Mouse (Mus musculus) lung, postnatal 0 days (tissue): Measurements from ENCODE around the gene Prex1. TPM values are rescaled to one million over a fixed set of nuclear protein-coding genes. Genes with fewer than 3 reads are reported as not detected.

Experiments
- ATAC-seq: fragments of 200-750 bp; cut with Nextera tagmentation; 2 replicates; pipeline ENCODE4 v1.8.0; 2017; ENCODE audit warnings: moderate library complexity
- DNase-seq: peaks from one replicate; pipeline ENCODE4 v3.0.0-alpha.2; 2016; ENCODE audit warnings: low spot score
- H3K27ac ChIP-seq: fragments of 300-500 bp; sonication (generic); 2 replicates; pipeline ENCODE4 v1.5.1; 2014; ENCODE audit warnings: antibody characterized with exemption, mild to moderate bottlenecking, low read length, mixed read lengths
- H3K27me3 ChIP-seq: fragments of 300-500 bp; sonication (generic); replicated peaks from 2 replicates; pipeline ENCODE4 v1.6.1; 2014; ENCODE audit warnings: low read length, mixed read lengths; ENCODE audit not compliant: insufficient read depth
- H3K36me3 ChIP-seq: fragments of 300-500 bp; sonication (generic); 2 replicates; pipeline ENCODE4 v1.6.1; 2014; ENCODE audit warnings: low read length, mixed read lengths; ENCODE audit not compliant: insufficient read depth
- H3K4me1 ChIP-seq: fragments of 300-500 bp; sonication (generic); 2 replicates; pipeline ENCODE4 v1.6.1; 2014; ENCODE audit warnings: antibody characterized with exemption, low read depth, low read length, mixed read lengths; ENCODE audit not compliant: insufficient read depth
- H3K4me2 ChIP-seq: fragments of 300-500 bp; sonication (generic); replicated peaks from 2 replicates; pipeline ENCODE4 v1.6.1; 2014; ENCODE audit warnings: low read depth, mild to moderate bottlenecking, low read length, moderate library complexity, mixed read lengths
- H3K4me3 ChIP-seq: fragments of 300-500 bp; sonication (generic); 2 replicates; pipeline ENCODE4 v1.5.1; 2014; ENCODE audit warnings: low read depth, low read length
- H3K9ac ChIP-seq: fragments of 300-500 bp; sonication (generic); replicated peaks from 2 replicates; pipeline ENCODE4 v1.6.1; 2014; ENCODE audit warnings: low read depth, mild to moderate bottlenecking
- H3K9me3 ChIP-seq: fragments of 300-500 bp; sonication (generic); 2 replicates; pipeline ENCODE4 v1.6.1; 2016; ENCODE audit warnings: low read length, mixed read lengths
- CTCF ChIP-seq: IDR thresholded peaks from 2 replicates; pipeline ENCODE4 v1.5.1; 2016; ENCODE audit warnings: antibody characterized with exemption, mild to moderate bottlenecking
- EP300 ChIP-seq: IDR thresholded peaks from 2 replicates; pipeline ENCODE4 v1.6.1; 2016; ENCODE audit warnings: antibody characterized with exemption, mild to moderate bottlenecking, control low read depth
- WGBS: fragments of 180-500 bp; shearing (Covaris S2); extraction: QIAGEN DNeasy Blood & Tissue Kit; methylation state at CpG from one replicate; pipeline ENCODE4 v1.1.7; 2014; 5-methylcytosine and 5-hydroxymethylcytosine counted together
- polyA plus RNA-seq: library from polyadenylated mRNA; unstranded; fragments of >200 nt; fragmentation: Nextera tagmentation; extraction: Ambion mirVana; gene quantifications from 2 replicates; pipeline ENCODE4 v1.2.1, GENCODE M21; 2015

The Prex1 gene
- polyA plus RNA-seq, 1 experiment from 2014 or later, result 6.9 TPM

DNA sequence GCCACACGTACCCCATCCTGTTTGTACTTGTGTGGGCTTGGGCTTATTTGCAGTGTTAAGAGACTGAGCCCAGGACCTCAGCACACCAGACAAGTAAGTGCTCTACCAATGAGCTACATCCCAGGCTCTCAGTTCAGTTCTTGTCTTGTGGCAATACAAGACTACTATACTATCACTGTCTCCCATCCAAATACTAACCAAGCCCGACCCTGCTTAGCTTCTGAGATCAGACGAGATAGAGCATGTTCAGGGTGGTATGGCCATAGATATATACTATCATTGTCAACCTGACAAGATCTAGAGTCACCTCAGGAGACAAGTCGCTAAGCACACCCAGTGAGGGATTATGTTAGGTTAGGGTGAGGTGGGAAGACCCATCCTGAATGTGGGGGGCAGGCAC is 58.8 kb downstream of the Prex1 start:
- DNase-seq (no peak), ATAC-seq (no peak)
- H3K4me1 ChIP-seq, result peaks cover 5% of the 10 kb centered on the region; the same call in 1 of the 2 replicates
- no peaks in the 10 kb centered on the region for H3K36me3 ChIP-seq
- no peaks in the 10 kb centered on the region for H3K9me3 ChIP-seq
- WGBS, result 89% methylated on average over 4 of the region's 4 CpGs
- no peak overlapping the region for H3K9ac ChIP-seq
- no peaks in the 10 kb centered on the region for H3K27me3 ChIP-seq
- TF ChIP-seq EP300 (no peak), CTCF (no peak)
- H3K27ac ChIP-seq, result no peak overlapping the region
- H3K4me3 ChIP-seq, result no peak overlapping the region
- no peak overlapping the region for H3K4me2 ChIP-seq

DNA sequence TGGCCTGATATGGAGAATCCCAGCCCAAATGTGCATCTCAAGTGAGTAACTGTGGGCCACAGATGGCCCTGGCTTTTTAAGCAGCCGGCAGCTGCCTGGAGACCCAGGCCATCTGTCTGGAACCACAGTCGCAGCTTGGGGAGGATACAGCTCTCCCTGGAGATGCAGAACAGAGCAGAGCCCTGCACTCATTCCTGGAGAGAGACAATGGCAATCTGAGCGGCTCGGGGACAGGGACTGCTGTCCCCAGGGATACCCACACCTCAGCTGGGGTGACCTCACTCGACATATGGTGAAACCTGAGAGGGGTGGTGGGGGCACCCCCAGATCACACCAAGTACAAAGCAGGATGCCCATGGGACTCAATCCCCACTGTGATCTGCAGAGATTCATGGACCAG is 60.1 kb downstream of the Prex1 start:
- Histone ChIP-seq H3K4me3 (no peak overlapping the region), H3K9ac (no peak overlapping the region), H3K9me3 (no peaks in the 10 kb centered on the region), H3K4me1 (peaks cover 5% of the 10 kb centered on the region; the same call in 1 of the 2 replicates), H3K4me2 (no peak overlapping the region), H3K27me3 (no peaks in the 10 kb centered on the region), H3K27ac (no peak overlapping the region), H3K36me3 (no peaks in the 10 kb centered on the region)
- 64% methylated on average over 5 of the region's 5 CpGs for WGBS
- TF ChIP-seq EP300 (no peak), CTCF (no peak)
- ATAC-seq (no peak), DNase-seq (no peak)

GRCm38 (mm10) chr2:166652672-166653071 is 61.0 kb downstream of the Prex1 start:
- H3K36me3 ChIP-seq, result no peaks in the 10 kb centered on the region
- H3K9ac ChIP-seq, result no peak overlapping the region
- no peaks in the 10 kb centered on the region for H3K9me3 ChIP-seq
- H3K4me1 ChIP-seq, result peaks cover 5% of the 10 kb centered on the region; the same call in 1 of the 2 replicates
- 73% methylated on average over 4 of the region's 4 CpGs for WGBS
- H3K27me3 ChIP-seq, result no peaks in the 10 kb centered on the region
- no peak overlapping the region for H3K4me3 ChIP-seq
- ATAC-seq, result no peak
- H3K27ac ChIP-seq, result no peak overlapping the region
- H3K4me2 ChIP-seq, result no peak overlapping the region
- TF ChIP-seq CTCF (no peak), EP300 (no peak)
- no peak for DNase-seq

DNA sequence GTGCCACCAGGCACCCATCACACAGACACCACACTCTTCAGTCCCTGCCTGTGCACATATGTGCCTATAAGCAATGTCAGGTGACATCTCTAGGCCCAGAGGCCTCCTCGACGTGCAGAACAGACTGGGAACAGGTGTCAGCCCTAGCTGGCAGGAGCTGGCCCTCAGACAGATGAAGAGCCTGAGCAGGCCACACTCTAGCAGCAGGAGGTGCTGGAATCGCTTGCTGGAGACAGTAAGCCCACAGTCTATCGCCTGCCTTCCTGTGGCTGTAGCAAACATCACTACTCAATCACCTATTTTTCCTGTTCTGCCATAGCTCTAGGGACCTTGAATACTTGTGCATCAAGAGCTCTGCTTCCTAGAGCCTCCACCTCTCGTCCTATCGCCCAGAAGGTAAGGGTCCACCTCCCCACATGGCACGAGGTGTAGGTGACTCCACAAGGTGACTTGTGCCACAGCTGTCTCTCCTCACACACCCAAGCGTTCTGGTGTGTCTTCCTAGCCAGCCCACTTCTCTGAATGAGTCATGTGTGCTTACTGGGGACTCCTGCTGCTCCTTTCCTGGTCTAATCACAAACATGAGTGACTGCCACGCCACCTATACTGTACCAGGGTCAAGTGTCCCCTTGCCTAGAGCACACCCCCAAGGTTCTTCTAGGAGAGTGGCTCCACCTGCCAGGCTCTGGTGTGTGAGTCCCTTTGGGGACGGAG is 62.2 kb downstream of the Prex1 start:
- Histone ChIP-seq H3K4me2 (no peak overlapping the region), H3K9me3 (no peaks in the 10 kb centered on the region), H3K4me1 (peaks cover 5% of the 10 kb centered on the region; the same call in 1 of the 2 replicates), H3K9ac (no peak overlapping the region), H3K27me3 (no peaks in the 10 kb centered on the region), H3K36me3 (no peaks in the 10 kb centered on the region), H3K27ac (no peak overlapping the region), H3K4me3 (no peak overlapping the region)
- TF ChIP-seq EP300 (no peak), CTCF (no peak)
- DNase-seq, result peak; percentile 52
- 47% methylated on average over 10 of the region's 10 CpGs for WGBS
- ATAC-seq, result peak; percentile 35

- Histone ChIP-seq H3K27me3 (no peaks in the 10 kb centered on the region), H3K36me3 (no peaks in the 10 kb centered on the region), H3K27ac (peak overlapping the region; percentile 15; the same call in 1 of the 2 replicates), H3K4me3 (no peak overlapping the region), H3K9me3 (no peaks in the 10 kb centered on the region), H3K9ac (no peak overlapping the region), H3K4me1 (peaks cover 5% of the 10 kb centered on the region; the same call in 1 of the 2 replicates), H3K4me2 (no peak overlapping the region)
- peak; percentile 80 for DNase-seq
- ATAC-seq, result peak; percentile 88
- WGBS, result 49% methylated on average over 9 of the region's 9 CpGs
- no peak for TF ChIP-seq CTCF
- peak; percentile 65 for TF ChIP-seq EP300
These were observed 63.2 kb downstream of the Prex1 start for GRCm38 (mm10) chr2:166650414-166650813.

DNA sequence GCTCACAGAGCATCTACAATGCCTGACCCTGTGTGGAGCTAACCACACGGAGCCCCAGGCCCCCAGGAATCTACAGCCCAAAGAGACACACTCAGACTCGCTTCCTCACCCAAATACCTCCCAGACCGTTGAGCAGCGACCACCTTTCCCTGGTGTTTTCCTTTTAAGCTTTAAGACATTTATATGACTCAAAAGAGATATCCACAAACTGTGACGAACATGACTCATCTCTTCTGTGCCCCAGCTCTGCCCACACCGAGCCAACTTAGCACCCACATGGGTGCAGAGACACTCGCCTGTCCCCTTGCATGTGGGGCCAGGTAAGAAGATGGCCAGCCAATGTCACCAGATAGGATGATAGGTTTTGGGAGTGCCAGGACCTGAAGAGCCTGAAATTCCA is 66.4 kb downstream of the Prex1 start:
- DNase-seq (no peak), ATAC-seq (no peak)
- 70% methylated on average over 7 of the region's 7 CpGs for WGBS
- H3K27me3 ChIP-seq, result no peaks in the 10 kb centered on the region
- no peak overlapping the region for H3K27ac ChIP-seq
- H3K9ac ChIP-seq, result no peak overlapping the region
- no peak overlapping the region for H3K4me2 ChIP-seq
- no peak overlapping the region for H3K4me3 ChIP-seq
- peaks cover 5% of the 10 kb centered on the region; the same call in 1 of the 2 replicates for H3K4me1 ChIP-seq
- H3K9me3 ChIP-seq, result no peaks in the 10 kb centered on the region
- no peaks in the 10 kb centered on the region for H3K36me3 ChIP-seq
- TF ChIP-seq EP300 (no peak), CTCF (no peak)
